Mouse (Mus musculus): Measurements from ENCODE around the gene Gabbr2.

DNA sequence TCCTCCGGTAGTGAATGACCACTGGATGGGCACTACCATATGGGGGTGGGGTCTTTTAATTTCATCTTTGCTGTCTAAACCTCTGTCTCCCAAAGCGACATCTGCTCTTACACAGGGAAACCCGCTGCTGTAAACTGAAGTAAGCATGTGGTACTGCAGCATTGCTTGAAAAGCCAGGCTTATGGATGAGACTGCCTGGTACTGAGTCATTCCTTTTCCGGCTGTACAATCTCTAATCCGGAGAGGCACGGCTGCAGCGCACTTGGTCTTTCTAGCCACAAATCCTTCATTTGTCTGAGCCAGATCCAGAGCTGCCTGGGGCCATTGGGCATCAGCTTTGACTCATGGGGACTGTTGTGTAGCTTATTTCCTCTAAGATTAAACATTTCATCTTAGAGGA lies 149.1 kb downstream of the Gabbr2 start:
- no peak for TF ChIP-seq CTCF (IDR thresholded peaks at IDR 0.05; ENCODE audit: borderline replicate concordance, insufficient read depth, low read depth, low read length)
- TF ChIP-seq POLR2A (IDR thresholded peaks at IDR 0.05; ENCODE audit: borderline replicate concordance, insufficient read depth, low read length), result no peak

Measured in cerebellum, adult 2 months (tissue).